Mouse (Mus musculus) forebrain, embryonic 14.5 days (tissue): ENCODE results near the gene Sycn. TPM values are rescaled to one million over a fixed set of nuclear protein-coding genes. Genes with fewer than 3 reads are reported as not detected.

Source experiments
- ATAC-seq: fragments of 200-750 bp; cut with Nextera tagmentation; 2 replicates; pipeline ENCODE4 v1.8.0; 2017; ENCODE audit warnings: mild to moderate bottlenecking, moderate library complexity
- DNase-seq: peaks from one replicate; pipeline ENCODE4 v3.0.0-alpha.2; 2015; ENCODE audit warnings: low spot score
- H3K27ac ChIP-seq: fragments of 300-500 bp; sonication (generic); 2 replicates; pipeline ENCODE4 v1.5.1; 2014; ENCODE audit warnings: low read depth, mild to moderate bottlenecking, control low read depth, low read length, moderate library complexity
- H3K27me3 ChIP-seq: fragments of 300-500 bp; sonication (generic); replicated peaks from 2 replicates; pipeline ENCODE4 v1.6.1; 2014; ENCODE audit warnings: low read length, control low read depth, mixed read lengths; ENCODE audit not compliant: control insufficient read depth, insufficient read depth
- H3K36me3 ChIP-seq: fragments of 300-500 bp; sonication (generic); 2 replicates; pipeline ENCODE4 v1.6.1; 2014; ENCODE audit warnings: low read length, control low read depth; ENCODE audit not compliant: control insufficient read depth, insufficient read depth
- H3K4me1 ChIP-seq: fragments of 300-500 bp; sonication (generic); 2 replicates; pipeline ENCODE4 v1.6.1; 2014; ENCODE audit warnings: antibody characterized with exemption, low read length, control low read depth; ENCODE audit not compliant: control insufficient read depth, insufficient read depth
- H3K4me2 ChIP-seq: fragments of 300-500 bp; sonication (generic); 2 replicates; pipeline ENCODE4 v1.6.1; 2014; ENCODE audit warnings: mild to moderate bottlenecking, control low read depth, low read length
- H3K4me3 ChIP-seq: fragments of 300-500 bp; sonication (generic); 2 replicates; pipeline ENCODE4 v1.5.1; 2014; ENCODE audit warnings: low read depth, low read length, control low read depth
- H3K9ac ChIP-seq: fragments of 300-500 bp; sonication (generic); 2 replicates; pipeline ENCODE4 v1.6.1; 2014; ENCODE audit warnings: mild to moderate bottlenecking, low read length, control low read depth, moderate library complexity
- H3K9me3 ChIP-seq: fragments of 300-500 bp; sonication (generic); replicated peaks from 2 replicates; pipeline ENCODE4 v1.6.1; 2016; ENCODE audit warnings: low read length, control low read depth, mixed read lengths; ENCODE audit not compliant: control insufficient read depth
- WGBS: fragments of 180-500 bp; shearing (Covaris S2); extraction: QIAGEN DNeasy Blood & Tissue Kit; methylation state at CpG from one replicate; pipeline ENCODE4 v1.1.7; 2014; 5-methylcytosine and 5-hydroxymethylcytosine counted together
- polyA plus RNA-seq: library from polyadenylated mRNA; unstranded; fragments of >200 nt; fragmentation: Nextera tagmentation; extraction: Ambion mirVana; gene quantifications from 2 replicates; pipeline ENCODE4 v1.2.1, GENCODE M21; 2014

The Sycn gene
- polyA plus RNA-seq, 1 experiment from 2014 or later: not detected

DNA sequence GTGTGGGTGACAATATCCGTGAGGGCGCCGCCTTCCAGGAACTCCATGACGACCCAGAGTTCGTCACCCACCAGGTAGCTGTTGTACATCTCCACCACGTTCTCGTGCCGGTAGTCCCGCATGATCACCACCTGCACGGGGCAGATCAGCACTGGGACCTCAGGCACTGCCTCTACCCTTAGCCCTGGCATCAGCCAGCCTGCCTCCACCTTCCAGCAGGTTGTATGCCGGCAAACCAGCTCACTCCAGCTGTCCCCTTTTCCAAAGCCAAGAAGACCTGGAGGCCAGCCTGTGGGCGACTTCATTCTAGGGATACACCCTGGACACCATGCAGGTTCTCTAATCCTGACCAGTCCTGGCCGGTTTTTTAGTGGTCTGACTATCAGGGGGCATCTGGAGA lies 22.3 kb downstream of the Sycn start:
- DNase-seq: no peak
- Histone ChIP-seq H3K27ac (no peak overlapping the region), H3K4me3 (no peak overlapping the region), H3K9ac (no peak overlapping the region), H3K4me2 (no peak overlapping the region), H3K4me1 (no peaks in the 10 kb centered on the region), H3K9me3 (no peaks in the 10 kb centered on the region), H3K27me3 (no peaks in the 10 kb centered on the region), H3K36me3 (peaks cover 86% of the 10 kb centered on the region)
- ATAC-seq: no peak
- 92% methylated on average over 13 of the region's 13 CpGs for WGBS

DNA sequence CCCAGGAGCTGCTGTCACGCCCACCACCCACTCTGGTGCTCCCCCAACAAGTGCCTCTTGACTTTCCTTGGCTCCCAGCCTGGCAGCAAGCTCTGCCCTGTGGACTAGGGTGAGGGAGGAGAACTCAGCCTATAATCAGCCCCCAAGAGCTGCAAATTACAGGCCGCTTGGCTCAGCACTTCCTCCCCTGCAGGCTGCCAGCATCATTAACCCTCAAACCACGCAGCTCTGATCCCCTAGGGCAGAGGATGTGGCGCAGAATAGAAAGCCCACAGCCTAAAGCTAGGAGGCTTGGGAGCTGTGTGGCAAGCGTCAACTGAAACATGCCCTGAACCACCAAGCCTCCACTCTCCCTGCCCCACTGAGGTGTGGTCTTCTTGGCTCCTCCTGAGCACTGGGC lies 24.7 kb downstream of the Sycn start:
- WGBS: 75% methylated on average over 5 of the region's 5 CpGs
- Histone ChIP-seq H3K36me3 (peaks cover 79% of the 10 kb centered on the region), H3K27me3 (no peaks in the 10 kb centered on the region), H3K27ac (no peak overlapping the region), H3K9ac (no peak overlapping the region), H3K4me1 (no peaks in the 10 kb centered on the region), H3K4me3 (no peak overlapping the region), H3K4me2 (no peak overlapping the region), H3K9me3 (no peaks in the 10 kb centered on the region)
- ATAC-seq (no peak), DNase-seq (no peak)

DNA sequence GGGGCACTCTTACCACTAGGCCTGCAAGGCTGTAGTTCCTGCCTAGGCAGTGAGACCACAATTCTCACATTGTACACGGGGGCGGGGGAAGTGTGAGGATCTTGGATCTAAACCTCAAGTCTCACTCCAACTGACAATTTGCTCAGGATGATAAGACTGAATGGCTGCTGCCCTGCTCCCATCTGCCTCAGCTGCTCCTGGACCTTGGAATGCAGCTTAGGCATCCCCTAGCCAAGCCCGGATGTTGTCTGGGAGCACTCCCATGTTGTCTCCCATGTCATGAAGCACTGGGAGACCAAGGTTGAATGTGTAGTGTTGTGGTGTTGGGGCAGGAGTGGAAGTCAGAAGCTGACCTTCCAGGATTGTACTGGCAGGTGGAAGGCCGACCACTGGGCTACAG lies 26.9 kb downstream of the Sycn start:
- 89% methylated on average over 4 of the region's 4 CpGs for WGBS
- Histone ChIP-seq H3K4me1 (no peaks in the 10 kb centered on the region), H3K9me3 (no peaks in the 10 kb centered on the region), H3K36me3 (peaks cover 64% of the 10 kb centered on the region), H3K9ac (no peak overlapping the region), H3K4me2 (no peak overlapping the region), H3K27me3 (no peaks in the 10 kb centered on the region), H3K4me3 (no peak overlapping the region), H3K27ac (no peak overlapping the region)
- ATAC-seq (no peak), DNase-seq (no peak)

DNA sequence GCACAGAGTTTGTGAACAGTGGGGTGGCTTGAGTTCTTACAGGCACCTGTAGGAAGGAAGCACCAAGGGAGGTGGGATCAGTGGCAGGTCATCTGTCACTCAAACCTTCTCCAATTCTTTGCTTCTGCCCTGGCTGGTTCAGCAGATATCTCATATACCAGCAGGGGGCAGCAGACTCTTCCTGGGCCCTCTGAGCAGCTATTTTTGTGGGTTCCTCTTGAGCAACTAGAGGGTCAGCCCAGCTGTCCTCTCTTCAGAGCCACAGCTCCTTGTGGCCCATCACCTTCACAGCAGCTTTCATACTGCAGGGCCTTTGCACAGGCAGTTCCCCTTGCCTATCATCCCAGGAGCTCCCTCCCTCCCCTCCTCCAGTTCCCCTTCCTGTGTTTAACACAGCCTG lies 27.6 kb downstream of the Sycn start:
- Histone ChIP-seq H3K4me1 (no peaks in the 10 kb centered on the region), H3K36me3 (peaks cover 58% of the 10 kb centered on the region), H3K4me3 (no peak overlapping the region), H3K9ac (no peak overlapping the region), H3K9me3 (no peaks in the 10 kb centered on the region), H3K4me2 (no peak overlapping the region), H3K27me3 (no peaks in the 10 kb centered on the region), H3K27ac (no peak overlapping the region)
- peak; percentile 18; the same call in 1 of the 2 replicates for ATAC-seq
- peak; percentile 66 for DNase-seq

DNA sequence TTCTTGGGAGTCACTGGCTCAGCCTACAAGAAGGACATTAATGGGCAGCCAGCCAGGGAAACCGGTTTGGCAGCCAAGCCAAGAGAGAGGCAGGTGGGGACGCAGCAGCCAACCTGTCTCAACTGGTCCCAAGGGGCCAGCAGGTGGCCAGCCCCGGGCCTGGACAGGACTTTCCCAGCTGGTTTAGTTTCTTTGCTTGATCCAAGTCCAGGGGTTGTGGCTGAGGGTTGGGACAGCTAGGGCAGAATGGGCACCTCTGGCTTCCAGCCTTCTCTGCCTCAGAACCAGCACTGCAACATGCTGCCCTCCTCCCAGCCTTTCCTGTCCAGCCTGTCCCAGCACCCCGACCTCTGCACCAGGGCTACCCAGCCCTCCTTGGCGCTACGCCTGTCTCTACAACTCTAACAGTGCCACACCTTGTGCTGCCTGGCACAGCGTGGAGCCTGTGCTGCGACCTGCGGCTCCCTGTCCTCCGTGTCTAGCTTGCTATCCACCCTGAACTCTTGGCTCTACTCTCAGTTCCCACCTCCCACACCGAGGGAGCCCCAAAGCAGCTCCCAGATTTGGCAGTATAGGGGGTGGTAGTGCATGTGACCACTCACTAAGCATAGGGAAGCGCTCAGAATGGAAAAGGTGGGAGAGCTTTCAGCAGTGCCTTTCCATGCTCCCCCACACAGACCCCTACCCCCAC lies 29.8 kb downstream of the Sycn start:
- H3K4me3 ChIP-seq: no peak overlapping the region
- H3K27ac ChIP-seq: no peak overlapping the region; the same call in 1 of the 2 replicates
- H3K36me3 ChIP-seq: peaks cover 36% of the 10 kb centered on the region
- no peaks in the 10 kb centered on the region for H3K27me3 ChIP-seq
- no peak overlapping the region for H3K9ac ChIP-seq
- WGBS: 70% methylated on average over 12 of the region's 12 CpGs
- no peak for DNase-seq
- H3K9me3 ChIP-seq: no peaks in the 10 kb centered on the region
- no peak for ATAC-seq
- H3K4me2 ChIP-seq: no peak overlapping the region
- no peaks in the 10 kb centered on the region for H3K4me1 ChIP-seq

DNA sequence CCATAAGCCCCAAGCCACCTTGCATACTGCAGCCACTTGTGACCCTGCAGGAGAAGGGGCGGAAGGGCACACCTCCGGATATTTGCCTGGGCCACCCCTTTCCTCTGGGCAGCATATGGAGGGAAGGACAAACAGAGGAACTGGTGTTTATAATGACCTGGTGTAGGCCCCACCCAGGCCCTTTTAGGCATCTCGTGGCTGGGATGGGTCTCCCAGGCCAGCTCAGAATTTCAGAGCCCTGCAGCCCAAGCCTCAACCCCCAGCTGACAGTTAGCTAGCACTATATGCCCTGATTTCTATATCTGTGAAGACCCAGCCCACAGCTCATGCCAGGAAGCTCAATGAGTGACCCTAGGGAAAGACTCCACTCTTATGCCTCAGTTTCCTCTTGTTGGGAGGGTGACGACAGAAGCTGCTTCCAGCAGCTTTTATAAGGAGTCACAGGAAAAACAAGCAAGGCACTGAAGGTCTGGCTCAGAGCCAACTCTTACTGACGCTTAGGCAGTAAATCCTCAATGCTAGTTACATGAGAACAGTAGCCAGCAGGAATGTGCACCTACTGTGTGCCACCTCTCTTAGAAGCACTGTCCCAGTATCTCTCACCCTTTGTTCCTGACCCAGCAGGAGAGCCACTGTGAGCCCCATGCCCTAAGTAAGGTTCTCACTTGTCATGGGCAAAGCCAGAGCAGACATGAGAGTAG lies 30.4 kb downstream of the Sycn start:
- DNase-seq: peak; percentile 64
- WGBS: 44% methylated on average over 5 of the region's 5 CpGs

DNA sequence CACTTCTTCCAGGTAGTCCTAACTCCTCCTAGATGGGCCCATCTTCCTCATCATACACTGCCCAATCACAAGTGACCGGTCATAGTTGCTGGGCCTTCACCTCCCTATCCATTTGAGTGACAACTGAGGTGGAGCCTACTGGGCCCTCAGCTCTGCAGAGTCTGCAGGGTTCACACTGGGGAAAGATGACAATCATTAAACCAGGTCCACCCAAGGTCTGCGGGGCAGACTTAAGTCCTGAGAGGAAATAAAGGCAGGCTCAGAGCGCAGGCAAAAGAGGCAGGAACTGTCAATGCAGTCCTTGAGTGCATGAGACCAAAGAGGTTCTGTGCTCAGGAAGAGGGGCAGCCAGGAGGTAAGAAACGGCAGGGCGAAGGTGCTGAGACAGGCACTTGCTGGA lies 32.0 kb downstream of the Sycn start:
- whole genome bisulfite sequencing: 93% methylated on average over 5 of the region's 5 CpGs
- Histone ChIP-seq H3K27me3 (no peaks in the 10 kb centered on the region), H3K36me3 (peaks cover 14% of the 10 kb centered on the region), H3K9ac (no peak overlapping the region), H3K27ac (no peak overlapping the region), H3K9me3 (no peaks in the 10 kb centered on the region), H3K4me1 (no peaks in the 10 kb centered on the region; the same call in 1 of the 2 replicates), H3K4me3 (no peak overlapping the region), H3K4me2 (no peak overlapping the region)
- ATAC-seq (no peak), DNase-seq (no peak)

More for the DNA sequence above, 30.4 kb downstream of the Sycn start:
- Histone ChIP-seq H3K27ac (no peak overlapping the region), H3K4me3 (no peak overlapping the region), H3K4me1 (no peaks in the 10 kb centered on the region), H3K36me3 (peaks cover 29% of the 10 kb centered on the region), H3K27me3 (no peaks in the 10 kb centered on the region), H3K9me3 (no peaks in the 10 kb centered on the region), H3K4me2 (no peak overlapping the region), H3K9ac (no peak overlapping the region)
- ATAC-seq: no peak

DNA sequence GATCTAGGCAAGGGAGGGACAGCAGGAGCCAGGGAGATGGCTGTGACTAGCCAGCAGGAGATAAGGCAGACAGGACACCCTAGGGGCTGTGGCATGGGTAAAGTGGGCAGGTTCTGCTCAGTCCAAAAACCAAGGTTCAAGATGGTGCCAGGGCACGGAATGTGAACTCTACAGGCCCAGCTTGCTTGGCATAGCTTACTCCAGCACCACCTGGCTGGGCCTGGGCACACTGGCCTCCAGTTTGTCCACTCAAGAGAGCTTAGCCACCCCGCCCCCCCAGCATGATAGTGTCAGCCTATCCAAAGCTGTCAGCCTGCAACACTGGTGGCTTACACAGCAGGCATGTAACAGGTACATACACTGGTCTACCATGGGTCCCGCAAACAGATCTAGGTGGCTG lies 32.6 kb downstream of the Sycn start:
- no peaks in the 10 kb centered on the region; the same call in 1 of the 2 replicates for H3K4me1 ChIP-seq
- ATAC-seq (no peak), DNase-seq (no peak)
- H3K27me3 ChIP-seq: no peaks in the 10 kb centered on the region
- H3K4me2 ChIP-seq: no peak overlapping the region
- no peak overlapping the region for H3K27ac ChIP-seq
- H3K9ac ChIP-seq: no peak overlapping the region
- no peaks in the 10 kb centered on the region for H3K9me3 ChIP-seq
- WGBS: 92% methylated on average over 3 of the region's 3 CpGs
- no peak overlapping the region for H3K4me3 ChIP-seq
- peaks cover 10% of the 10 kb centered on the region for H3K36me3 ChIP-seq

DNA sequence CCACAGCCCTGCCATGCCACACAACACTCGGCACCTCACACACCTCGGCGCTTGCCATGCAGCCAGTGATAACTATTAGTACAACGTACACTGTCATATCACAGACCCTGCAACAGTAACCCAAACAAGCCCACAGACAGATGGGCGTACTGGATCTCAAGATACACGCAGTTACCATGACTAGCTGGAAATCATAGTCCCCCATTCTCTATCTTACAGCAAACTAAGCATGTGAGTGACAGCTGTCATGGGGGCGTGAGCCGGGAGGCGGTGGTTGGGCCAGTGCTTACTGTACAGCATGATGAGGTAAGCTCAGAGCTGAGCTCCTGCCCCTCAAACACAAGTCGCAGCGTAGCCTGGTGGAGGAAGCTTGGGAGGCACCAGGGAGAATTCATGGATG lies 34.9 kb downstream of the Sycn start:
- H3K4me3 ChIP-seq: no peak overlapping the region
- 90% methylated on average over 11 of the region's 11 CpGs for WGBS
- H3K9ac ChIP-seq: no peak overlapping the region
- no peaks in the 10 kb centered on the region for H3K9me3 ChIP-seq
- no peak for DNase-seq
- no peak for ATAC-seq
- H3K4me1 ChIP-seq: no peaks in the 10 kb centered on the region; the same call in none of the 2 replicates
- H3K27ac ChIP-seq: no peak overlapping the region
- no peaks in the 10 kb centered on the region for H3K27me3 ChIP-seq
- H3K4me2 ChIP-seq: no peak overlapping the region
- H3K36me3 ChIP-seq: no peaks in the 10 kb centered on the region
